ENCODE assay signal across 10 mouse cellular contexts in the genomic region with DNA sequence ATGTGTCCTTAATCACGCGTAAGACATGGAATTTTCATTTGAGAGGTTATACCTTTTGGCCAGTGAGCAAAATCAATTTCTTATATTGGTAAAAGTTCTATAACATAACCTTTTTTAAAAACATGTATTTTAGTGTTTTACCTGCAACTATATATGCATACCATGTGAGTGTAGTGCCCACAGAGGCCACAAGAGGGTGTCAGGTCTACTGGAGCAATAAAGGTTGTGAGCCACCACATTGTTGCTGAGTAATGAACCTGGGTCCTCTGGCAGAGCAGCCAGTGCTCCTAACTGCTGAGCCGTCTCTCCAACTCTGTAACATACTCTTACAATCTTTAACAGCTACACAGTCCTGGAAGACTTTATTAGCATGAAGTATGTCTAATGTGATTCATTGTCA. TPM values are rescaled to one million over a fixed set of nuclear protein-coding genes. Genes with fewer than 3 reads are reported as not detected.
DNase-seq lines count a peak whose midpoint lies in the region; ATAC-seq and TF ChIP-seq lines count a peak whose summit lies in the region.
"Had no signal": no experiment of that assay in that cellular context is flagged by ENCODE, and none has a peak within 500 bp of the region (broad histone marks: within the 10 kb centered on the region; RNA-seq: fewer than 3 reads in every experiment).

No protein-coding gene starts in this region.

- no peak for TF ChIP-seq EP300 in heart, postnatal 0 days (IDR thresholded peaks at IDR 0.05; ENCODE audit: low read depth)

- H3K4me3 ChIP-seq in heart, postnatal 0 days (ENCODE audit: low read depth, low read length), result no peak overlapping the region
- H3K4me3 ChIP-seq: hindbrain, embryonic 15.5 days had no signal

- ATAC-seq in heart, postnatal 0 days (ENCODE audit: insufficient read depth, low read depth), result no peak

- WGBS in heart, postnatal 0 days, result 96% methylated on average over 3 of the region's 3 CpGs

- no peaks in the 10 kb centered on the region for H3K4me1 ChIP-seq in heart, postnatal 0 days (ENCODE audit: control insufficient read depth, insufficient read depth)
- H3K4me1 ChIP-seq: hindbrain, embryonic 15.5 days had no signal

- DNase-seq in heart, postnatal 0 days (ENCODE audit: low spot score), result no peak
- DNase-seq in heart, postnatal 25 days (ENCODE audit: low spot score), result no peak
- DNase-seq in 3T3-L1 (ENCODE audit: low read depth, low spot score) (peak; percentile 38), MEL-GATA-1-ER (ENCODE audit: extremely low read depth, low read depth) (peak; percentile 36)
- DNase-seq in lung, postnatal 10 days, result peak; percentile 31
- no peak for DNase-seq in gastrocnemius, postnatal 14 days
- DNase-seq in layer of hippocampus, adult 9-11 months, result no peak
- no peak for DNase-seq in cerebellum, adult 9-10 months

- no peak overlapping the region for H3K4me2 ChIP-seq in heart, postnatal 0 days (ENCODE audit: low read depth, low read length)
- H3K4me2 ChIP-seq: hindbrain, embryonic 15.5 days had no signal

- peak; percentile 38 for TF ChIP-seq CTCF in heart, postnatal 0 days (IDR thresholded peaks at IDR 0.05; ENCODE audit: low read depth)

- H3K9me3 ChIP-seq in heart, postnatal 0 days (replicated peaks; ENCODE audit: control insufficient read depth, low read length), result no peaks in the 10 kb centered on the region
- H3K9me3 ChIP-seq: hindbrain, embryonic 15.5 days had no signal

- peaks cover 22% of the 10 kb centered on the region; the same call in 1 of the 2 replicates for H3K36me3 ChIP-seq in heart, postnatal 0 days (replicated peaks; ENCODE audit: control insufficient read depth, insufficient read depth, low read length)

- intact Hi-C loops in heart, postnatal 25 days (cut with DNase I), result no loop called here
- intact Hi-C loops in gastrocnemius, postnatal 14 days (cut with DNase I; ENCODE audit: low total_unique reads), result loop anchor here (2.0 kb wide), 1 partner anchor 55 kb away; a partner anchor contains a TSS

- H3K27me3 ChIP-seq in heart, postnatal 0 days (ENCODE audit: control insufficient read depth, insufficient read depth, low read length), result no peaks in the 10 kb centered on the region
- H3K27me3 ChIP-seq: hindbrain, embryonic 15.5 days had no signal

- no peak overlapping the region for H3K27ac ChIP-seq in heart, postnatal 0 days (ENCODE audit: low read depth)
- H3K27ac ChIP-seq: hindbrain, embryonic 15.5 days had no signal

- H3K9ac ChIP-seq in heart, postnatal 0 days (replicated peaks; ENCODE audit: low read depth, low read length), result no peak overlapping the region
- H3K9ac ChIP-seq: hindbrain, embryonic 15.5 days had no signal

RNA-seq across cellular contexts. Expression of a gene that starts 29.4 kb away (rescaled TPM):
- total RNA-seq in heart, postnatal 0 days (2014; rRNA removed; ENCODE audit: low replicate concordance), result 35.8 and 39.2 TPM in 2 replicates
- polyA plus RNA-seq in heart, postnatal 0 days (2015; fragmentation: Nextera tagmentation; extraction: Ambion mirVana), result 27.3 and 28.4 TPM in 2 replicates
- 1 to 10 TPM; 3.6 to 4.3 TPM for total RNA-seq in heart, postnatal 25 days (2021)
- 10 to 100 TPM in 1 of 2 experiments, 1 to 10 TPM in 1; 6.8 to 10.2 TPM for total RNA-seq in gastrocnemius, postnatal 14 days (2021)

RNA-seq across cellular contexts. Expression of a gene that starts 52.5 kb away (rescaled TPM):
- 5.6 TPM in 2 replicates for total RNA-seq in heart, postnatal 0 days (2014; rRNA removed; ENCODE audit: low replicate concordance)
- polyA plus RNA-seq in heart, postnatal 0 days (2015; fragmentation: Nextera tagmentation; extraction: Ambion mirVana), result 4.0 and 4.1 TPM in 2 replicates
- 1 to 10 TPM; 6.5 TPM for total RNA-seq in heart, postnatal 25 days (2021)
- total RNA-seq in gastrocnemius, postnatal 14 days (2021), result 10 to 100 TPM in 1 of 2 experiments, 1 to 10 TPM in 1; 8.6 to 11.1 TPM

RNA-seq across cellular contexts. Expression of a gene that starts 55.5 kb away (rescaled TPM):
- total RNA-seq in heart, postnatal 0 days (2014; rRNA removed; ENCODE audit: low replicate concordance), result not detected in 2 replicates
- not detected in 2 replicates for polyA plus RNA-seq in heart, postnatal 0 days (2015; fragmentation: Nextera tagmentation; extraction: Ambion mirVana)
- total RNA-seq in heart, postnatal 25 days (2021), result not detected
- under 1 TPM in 1 of 2 experiments, not detected in 1; 0.14 TPM for total RNA-seq in gastrocnemius, postnatal 14 days (2021)
- polyA plus RNA-seq: hindbrain, embryonic 15.5 days; neural tube, embryonic 11.5 days had no signal

Comparison
In these comparisons a context has a peak if more than half of its experiments do, and no peak if none do; other contexts are left out.
1. DNase-seq: peak in 3T3-L1 (single experiment), MEL-GATA-1-ER (single experiment) and lung, postnatal 10 days (single experiment); none in heart, postnatal 0 days (single experiment), heart, postnatal 25 days (single experiment), gastrocnemius, postnatal 14 days (single experiment), layer of hippocampus, adult 9-11 months (single experiment) and cerebellum, adult 9-10 months (single experiment).